Mouse (Mus musculus) CH12.LX (cell line): ENCODE results near the gene Ulk4. TPM values are rescaled to one million over a fixed set of nuclear protein-coding genes. Genes with fewer than 3 reads are reported as not detected.

Source experiments
- DNase-seq: peaks from one replicate; pipeline ENCODE4 v3.0.0-alpha.2; 2013; ENCODE audit errors: extremely low read depth
- H3K27ac ChIP-seq: 2 replicates; pipeline ENCODE4 v1.5.1; 2012; ENCODE audit warnings: low read depth, mild to moderate bottlenecking, control low read depth, moderate library complexity; ENCODE audit not compliant: insufficient read depth
- H3K27me3 ChIP-seq: replicated peaks from 2 replicates; pipeline ENCODE3; 2012; ENCODE audit warnings: inconsistent platforms
- H3K36me3 ChIP-seq, 2 experiments: replicated peaks in 1 of 2; 2 replicates each; pipeline versions ENCODE3 to v1.6.1; 2012; ENCODE audit warnings: inconsistent platforms in 1 of 2, low read length in 1 of 2, mild to moderate bottlenecking in 1 of 2, mixed read lengths in 1 of 2, moderate library complexity in 1 of 2; ENCODE audit not compliant: control insufficient read depth in 1 of 2, insufficient read depth in 1 of 2
- H3K4me1 ChIP-seq, 2 experiments: 2 replicates each; pipeline ENCODE4 v1.6.1; 2012; ENCODE audit warnings: inconsistent platforms in 1 of 2, moderate library complexity in 1 of 2; ENCODE audit not compliant: insufficient read depth in 2 of 2, control insufficient read depth in 1 of 2
- H3K4me2 ChIP-seq: 2 replicates; pipeline ENCODE4 v1.6.1; 2012; ENCODE audit warnings: low read depth, mild to moderate bottlenecking, control low read depth; ENCODE audit not compliant: poor library complexity, insufficient read depth, severe bottlenecking
- H3K4me3 ChIP-seq, 3 experiments: fragments of 150-350 bp in 1 of 3; sonication (generic) in 1 of 3; replicated peaks in 1 of 3; 2 replicates each; pipeline versions ENCODE3 to v1.5.1; 2011 to 2012; ENCODE audit warnings: low read depth in 2 of 3, low read length in 2 of 3, mild to moderate bottlenecking in 2 of 3, moderate library complexity in 2 of 3, control low read depth in 1 of 3, improper control_type of control experiment in 1 of 3, inconsistent platforms in 1 of 3, mixed read lengths in 1 of 3; ENCODE audit not compliant: poor library complexity in 1 of 3
- H3K79me2 ChIP-seq: replicated peaks from 2 replicates; pipeline ENCODE4 v1.6.1; 2012; ENCODE audit warnings: mild to moderate bottlenecking, moderate library complexity; ENCODE audit not compliant: control insufficient read depth, poor library complexity, insufficient read depth, severe bottlenecking; ENCODE audit errors: extremely low read depth
- H3K9ac ChIP-seq: 2 replicates; pipeline ENCODE4 v1.6.1; 2012; ENCODE audit warnings: low read depth, mild to moderate bottlenecking, control low read depth, moderate library complexity; ENCODE audit not compliant: insufficient read depth
- H3K9me3 ChIP-seq: replicated peaks from 2 replicates; pipeline ENCODE3; 2012; ENCODE audit warnings: low read length, inconsistent platforms, mixed read lengths
- BHLHE40 ChIP-seq: IDR thresholded peaks from 2 replicates; pipeline ENCODE4 v1.6.1; 2011; ENCODE audit warnings: mild to moderate bottlenecking, low read depth, low read length, improper control_type of control experiment
- CHD1 ChIP-seq: IDR thresholded peaks from 2 replicates; pipeline ENCODE4 v1.6.1; 2012; ENCODE audit warnings: low read depth, low read length, improper control_type of control experiment, inconsistent platforms
- CHD2 ChIP-seq: IDR thresholded peaks from 2 replicates; pipeline ENCODE4 v1.6.1; 2011; ENCODE audit warnings: low read length, improper control_type of control experiment
- E2F4 ChIP-seq: IDR thresholded peaks from 2 replicates; pipeline ENCODE4 v1.6.1; 2011; ENCODE audit warnings: low read depth, low read length, improper control_type of control experiment; ENCODE audit not compliant: insufficient replicate concordance
- ELF1 ChIP-seq: IDR thresholded peaks from 2 replicates; pipeline ENCODE4 v1.6.1; 2014; ENCODE audit warnings: low read depth, mild to moderate bottlenecking, inconsistent platforms, low read length, improper control_type of control experiment
- EP300 ChIP-seq: IDR thresholded peaks from 2 replicates; pipeline ENCODE4 v1.6.1; 2011; ENCODE audit warnings: low read length, improper control_type of control experiment
- GABPA ChIP-seq: IDR thresholded peaks from 2 replicates; pipeline ENCODE4 v1.6.1; 2012; ENCODE audit warnings: low read depth, low read length, improper control_type of control experiment, inconsistent platforms; ENCODE audit not compliant: insufficient replicate concordance
- JUND ChIP-seq: conservative IDR thresholded peaks from 2 replicates; pipeline ENCODE4 v1.6.1; 2011; ENCODE audit warnings: low read depth, low read length, improper control_type of control experiment
- KAT2A ChIP-seq: IDR thresholded peaks from 2 replicates; pipeline ENCODE4 v1.6.1; 2012; ENCODE audit warnings: low read length, improper control_type of control experiment, inconsistent platforms; ENCODE audit not compliant: insufficient replicate concordance
- MAX ChIP-seq: IDR thresholded peaks from 2 replicates; pipeline ENCODE4 v1.6.1; 2011; ENCODE audit warnings: low read length, improper control_type of control experiment
- MEF2A ChIP-seq: IDR thresholded peaks from 2 replicates; pipeline ENCODE4 v1.6.1; 2014; ENCODE audit warnings: low read depth, mild to moderate bottlenecking, inconsistent platforms, low read length, improper control_type of control experiment, borderline replicate concordance
- MYC ChIP-seq: IDR thresholded peaks from 2 replicates; pipeline ENCODE4 v1.6.1; 2011; ENCODE audit warnings: low read depth, mild to moderate bottlenecking, improper control_type of control experiment, low read length
- NELFE ChIP-seq: IDR thresholded peaks from 2 replicates; pipeline ENCODE4 v1.6.1; 2011; ENCODE audit warnings: low read depth, low read length, improper control_type of control experiment
- POLR2A ChIP-seq: IDR thresholded peaks from 2 replicates; pipeline ENCODE4 v1.6.1; 2011; ENCODE audit warnings: low read depth, mild to moderate bottlenecking, improper control_type of control experiment, low read length
- POLR2AphosphoS2 ChIP-seq: IDR thresholded peaks from 2 replicates; pipeline ENCODE4 v1.6.1; 2011; ENCODE audit warnings: low read depth, low read length, improper control_type of control experiment
- RAD21 ChIP-seq: IDR thresholded peaks from 2 replicates; pipeline ENCODE4 v1.6.1; 2011; ENCODE audit warnings: low read depth, mild to moderate bottlenecking, low read length, improper control_type of control experiment, moderate library complexity
- RCOR1 ChIP-seq: conservative IDR thresholded peaks from 2 replicates; pipeline ENCODE4 v1.6.1; 2012; ENCODE audit warnings: low read depth, mild to moderate bottlenecking, inconsistent platforms, low read length, improper control_type of control experiment
- SIN3A ChIP-seq: IDR thresholded peaks from 2 replicates; pipeline ENCODE4 v1.6.1; 2012; ENCODE audit warnings: low read length, improper control_type of control experiment, inconsistent platforms
- TBP ChIP-seq: conservative IDR thresholded peaks from 2 replicates; pipeline ENCODE4 v1.6.1; 2011; ENCODE audit warnings: low read depth, low read length, improper control_type of control experiment
- TCF12 ChIP-seq: IDR thresholded peaks from 2 replicates; pipeline ENCODE4 v1.6.1; 2014; ENCODE audit warnings: low read depth, mild to moderate bottlenecking, inconsistent platforms, low read length, improper control_type of control experiment
- USF1 ChIP-seq: IDR thresholded peaks from 2 replicates; pipeline ENCODE4 v1.6.1; 2014; ENCODE audit warnings: low read depth, mild to moderate bottlenecking, inconsistent platforms, low read length, improper control_type of control experiment
- ZC3H11A ChIP-seq: IDR thresholded peaks from 2 replicates; pipeline ENCODE4 v1.6.1; 2012; ENCODE audit warnings: low read depth, mild to moderate bottlenecking, inconsistent platforms, low read length, improper control_type of control experiment
- ZKSCAN1 ChIP-seq: IDR thresholded peaks from 2 replicates; pipeline ENCODE4 v1.6.1; 2012; ENCODE audit warnings: low read depth, inconsistent platforms, low read length, improper control_type of control experiment, borderline replicate concordance
- ZMIZ1 ChIP-seq: IDR thresholded peaks from 2 replicates; pipeline ENCODE4 v1.6.1; 2012; ENCODE audit warnings: low read depth, mild to moderate bottlenecking, inconsistent platforms, low read length, improper control_type of control experiment
- ZNF384 ChIP-seq: IDR thresholded peaks from 2 replicates; pipeline ENCODE4 v1.6.1; 2012; ENCODE audit warnings: low read depth, low read length, improper control_type of control experiment, inconsistent platforms
- dilution Hi-C: fragments of 300-500 bp; cut with MboI; formaldehyde crosslinking; loops from 2 replicates; pipeline ENCODE4 v1.14.3; 2020; ENCODE audit warnings: low sequenced_read_pairs; ENCODE audit not compliant: extremely low pct_unique_long_range_greater_than_20kb, extremely low pct_ligation_motif_present
- in situ Hi-C: fragments of 300-500 bp; cut with MboI; formaldehyde crosslinking; loops from 3 replicates; pipeline ENCODE4 v1.14.3; 2019; ENCODE audit warnings: low sequenced_read_pairs, low pct_ligation_motif_present, low pct_unique_long_range_greater_than_20kb, mixed read lengths
- polyA plus RNA-seq: library from polyadenylated mRNA; unstranded; fragments of >175 nt; gene quantifications from 2 replicates; pipeline ENCODE4 v1.2.1, GENCODE M21; 2012; ENCODE audit warnings: low read depth; ENCODE audit not compliant: insufficient read length
- total RNA-seq, 2 experiments: library from RNA; depleted of rRNA; stranded (reverse); fragments of 300-350 nt in 1 of 2; fragments of >200 nt in 1 of 2; gene quantifications; 2 replicates each; pipeline ENCODE4 v1.2.3; 2012 to 2014

Ulk4 gene
- total and polyA plus RNA-seq, 3 experiments: 1.6 to 25.8 (median 18.5) TPM

GRCm38 (mm10) chr9:120961466-120961865 lies 315.5 kb downstream of the Ulk4 start:
- Histone ChIP-seq H3K4me3 (peak overlapping the region in 1 of 3 experiments; percentile 15), H3K9me3 (no peaks in the 10 kb centered on the region), H3K36me3 (peaks cover 90 to 100% of the 10 kb centered on the region in 2 experiments), H3K27ac (peak overlapping the region; percentile 46; the same call in 1 of the 2 replicates), H3K4me1 (peaks cover 11 to 31% of the 10 kb centered on the region in 2 experiments), H3K79me2 (no peaks in the 10 kb centered on the region), H3K9ac (no peak overlapping the region)
- no peak for DNase-seq
- in situ Hi-C loops (no loop called here), dilution Hi-C loops (no loop called here)
- TF ChIP-seq MYC: no peak
- no peak for TF ChIP-seq CHD1
- TF ChIP-seq SIN3A: no peak
- no peak for TF ChIP-seq EP300
- TF ChIP-seq, all 38 proteins: peak for 0
- Histone ChIP-seq H3K27me3 (no peaks in the 10 kb centered on the region), H3K4me2 (no peak overlapping the region)

- TF ChIP-seq TCF12 (no peak), GABPA (no peak), ZNF384 (no peak), NELFE (no peak), TBP (no peak), RAD21 (no peak), E2F4 (no peak), ZKSCAN1 (no peak), MEF2A (no peak)
- H3K9me3 ChIP-seq: no peaks in the 10 kb centered on the region
- no peak for DNase-seq
- H3K27me3 ChIP-seq: no peaks in the 10 kb centered on the region
- H3K4me3 ChIP-seq: no peak overlapping the region
- peaks cover 11 to 31% of the 10 kb centered on the region in 2 experiments for H3K4me1 ChIP-seq
- H3K79me2 ChIP-seq: no peaks in the 10 kb centered on the region
- H3K36me3 ChIP-seq: peaks cover 89 to 100% of the 10 kb centered on the region in 2 experiments
- in situ Hi-C loops (no loop called here), dilution Hi-C loops (no loop called here)
- no peak overlapping the region for H3K4me2 ChIP-seq
- H3K27ac ChIP-seq: 0 out of 2 replicates have a peak overlapping the region, but pooled peaks have one; percentile 34
- no peak overlapping the region for H3K9ac ChIP-seq
These were observed 316.4 kb downstream of the Ulk4 start for GRCm38 (mm10) chr9:120960611-120961010.

- H3K9me3 ChIP-seq: no peaks in the 10 kb centered on the region
- TF ChIP-seq BHLHE40 (no peak), JUND (no peak), POLR2A (no peak), KAT2A (no peak), NELFE (no peak), MAX (no peak), RAD21 (no peak), ZC3H11A (no peak), E2F4 (no peak), ZMIZ1 (no peak), RCOR1 (no peak), ELF1 (no peak), POLR2AphosphoS2 (no peak), CHD2 (no peak), USF1 (no peak)
- no peak for DNase-seq
- H3K9ac ChIP-seq: no peak overlapping the region
- dilution Hi-C loops (no loop called here), in situ Hi-C loops (no loop called here)
- peaks cover 89 to 100% of the 10 kb centered on the region in 2 experiments for H3K36me3 ChIP-seq
- H3K27me3 ChIP-seq: no peaks in the 10 kb centered on the region
- no peak overlapping the region for H3K27ac ChIP-seq
- peaks cover 11 to 31% of the 10 kb centered on the region in 2 experiments for H3K4me1 ChIP-seq
- H3K79me2 ChIP-seq: no peaks in the 10 kb centered on the region
- H3K4me2 ChIP-seq: no peak overlapping the region
- no peak overlapping the region for H3K4me3 ChIP-seq
These were observed 317.8 kb downstream of the Ulk4 start for GRCm38 (mm10) chr9:120959225-120959624.
